Mouse (Mus musculus) ES-E14 (cell line): Measurements from ENCODE around the gene Ccm2. TPM values are rescaled to one million over a fixed set of nuclear protein-coding genes. Genes with fewer than 3 reads are reported as not detected.

Source experiments
- DNase-seq: peaks from one replicate; pipeline ENCODE4 v3.0.0-alpha.2; 2013; ENCODE audit warnings: low read depth, low spot score
- H3K27ac ChIP-seq: 2 replicates; pipeline ENCODE4 v1.5.1; 2012; ENCODE audit warnings: low read depth, mild to moderate bottlenecking, low read length, moderate library complexity, mixed read lengths; ENCODE audit not compliant: poor library complexity, insufficient read depth, severe bottlenecking
- H3K36me3 ChIP-seq: 2 replicates; pipeline ENCODE4 v1.6.1; 2012; ENCODE audit warnings: mild to moderate bottlenecking, low read length, moderate library complexity, mixed read lengths; ENCODE audit not compliant: control insufficient read depth, poor library complexity, insufficient read depth, severe bottlenecking
- H3K4me1 ChIP-seq, 2 experiments: fragments of 150-350 bp in 1 of 2; sonication (generic) in 1 of 2; 2 replicates each; pipeline ENCODE4 v1.6.1; 2012; ENCODE audit warnings: low read length in 2 of 2, mild to moderate bottlenecking in 1 of 2, mixed read lengths in 1 of 2; ENCODE audit not compliant: control insufficient read depth in 2 of 2, insufficient read depth in 2 of 2, poor library complexity in 1 of 2
- H3K4me3 ChIP-seq, 2 experiments: fragments of 150-350 bp in 1 of 2; sonication (generic) in 1 of 2; 2 replicates each; pipeline ENCODE4 v1.5.1; 2012; ENCODE audit warnings: low read length in 2 of 2, low read depth in 1 of 2, mild to moderate bottlenecking in 1 of 2, mixed read lengths in 1 of 2; ENCODE audit not compliant: insufficient read depth in 1 of 2, poor library complexity in 1 of 2, severe bottlenecking in 1 of 2
- H3K9ac ChIP-seq: 2 replicates; pipeline ENCODE4 v1.6.1; 2012; ENCODE audit warnings: low read depth, mild to moderate bottlenecking, low read length, mixed read lengths; ENCODE audit not compliant: poor library complexity, insufficient read depth, severe bottlenecking
- H3K9me3 ChIP-seq: fragments of 150-350 bp; sonication (generic); 2 replicates; pipeline ENCODE4 v1.6.1; 2012; ENCODE audit warnings: low read depth, mild to moderate bottlenecking, low read length; ENCODE audit not compliant: control insufficient read depth, insufficient read depth
- CHD2 ChIP-seq: IDR thresholded peaks from 2 replicates; pipeline ENCODE4 v1.6.1; 2014; ENCODE audit warnings: mild to moderate bottlenecking, low read depth, low read length, inconsistent platforms
- HCFC1 ChIP-seq: IDR thresholded peaks from 2 replicates; pipeline ENCODE4 v1.6.1; 2012; ENCODE audit warnings: low read length, inconsistent platforms, borderline replicate concordance; ENCODE audit not compliant: insufficient read depth
- MAFK ChIP-seq: IDR thresholded peaks from 2 replicates; pipeline ENCODE4 v1.6.1; 2014; ENCODE audit warnings: mild to moderate bottlenecking, low read depth, low read length, inconsistent platforms; ENCODE audit not compliant: insufficient read depth
- ZC3H11A ChIP-seq: IDR thresholded peaks from 2 replicates; pipeline ENCODE4 v1.6.1; 2012; ENCODE audit warnings: low read depth, mild to moderate bottlenecking, inconsistent platforms, low read length, borderline replicate concordance
- ZNF384 ChIP-seq: IDR thresholded peaks from 2 replicates; pipeline ENCODE4 v1.6.1; 2012; ENCODE audit warnings: low read depth, low read length, inconsistent platforms
- in situ Hi-C, 2 experiments: fragments of 600-800 bp; cut with MboI; formaldehyde crosslinking; loops; one replicate each; pipeline ENCODE4 v1.15.1; 2025; ENCODE audit warnings: low sequenced_read_pairs in 2 of 2, inconsistent platforms in 1 of 2; ENCODE audit not compliant: unreplicated experiment in 2 of 2
- total RNA-seq: library from RNA; depleted of rRNA; stranded (reverse); fragments of 300-350 nt; gene quantifications from 2 replicates; pipeline ENCODE4 v1.2.3, GENCODE M21; 2012

Ccm2 gene
- total RNA-seq, 1 experiment, result 36.7 TPM

DNA sequence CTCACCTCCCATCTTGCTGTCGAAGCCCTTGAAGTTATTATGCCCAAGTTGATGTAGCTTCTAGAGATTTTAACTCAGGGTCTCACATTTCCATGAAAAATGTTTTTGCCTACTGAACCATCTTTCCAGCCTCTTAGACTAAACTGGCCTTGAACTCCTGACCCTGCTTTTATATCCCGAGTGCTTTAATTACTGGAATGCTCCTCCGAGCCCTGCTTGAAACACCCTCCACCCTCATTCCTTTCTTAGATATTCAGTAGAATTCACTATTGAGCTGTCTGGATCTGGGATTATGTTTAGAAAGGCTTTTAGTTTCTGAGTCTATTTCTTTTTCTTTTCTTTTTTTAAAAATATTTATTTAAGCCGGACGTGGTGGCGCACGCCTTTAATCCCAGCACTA is 32.7 kb downstream of the Ccm2 start:
- H3K9me3 ChIP-seq, result no peaks in the 10 kb centered on the region
- no peaks in the 10 kb centered on the region for H3K36me3 ChIP-seq
- TF ChIP-seq MAFK (no peak), ZC3H11A (no peak), ZNF384 (no peak), CHD2 (no peak), HCFC1 (no peak)
- DNase-seq, result no peak
- no peak overlapping the region for H3K9ac ChIP-seq
- no peak overlapping the region for H3K4me3 ChIP-seq
- no peak overlapping the region for H3K27ac ChIP-seq
- in situ Hi-C loops, result no loop called here
- H3K4me1 ChIP-seq, result peaks cover 3 to 4% of the 10 kb centered on the region in 2 experiments; a peak in 1 of 4 replicates

DNA sequence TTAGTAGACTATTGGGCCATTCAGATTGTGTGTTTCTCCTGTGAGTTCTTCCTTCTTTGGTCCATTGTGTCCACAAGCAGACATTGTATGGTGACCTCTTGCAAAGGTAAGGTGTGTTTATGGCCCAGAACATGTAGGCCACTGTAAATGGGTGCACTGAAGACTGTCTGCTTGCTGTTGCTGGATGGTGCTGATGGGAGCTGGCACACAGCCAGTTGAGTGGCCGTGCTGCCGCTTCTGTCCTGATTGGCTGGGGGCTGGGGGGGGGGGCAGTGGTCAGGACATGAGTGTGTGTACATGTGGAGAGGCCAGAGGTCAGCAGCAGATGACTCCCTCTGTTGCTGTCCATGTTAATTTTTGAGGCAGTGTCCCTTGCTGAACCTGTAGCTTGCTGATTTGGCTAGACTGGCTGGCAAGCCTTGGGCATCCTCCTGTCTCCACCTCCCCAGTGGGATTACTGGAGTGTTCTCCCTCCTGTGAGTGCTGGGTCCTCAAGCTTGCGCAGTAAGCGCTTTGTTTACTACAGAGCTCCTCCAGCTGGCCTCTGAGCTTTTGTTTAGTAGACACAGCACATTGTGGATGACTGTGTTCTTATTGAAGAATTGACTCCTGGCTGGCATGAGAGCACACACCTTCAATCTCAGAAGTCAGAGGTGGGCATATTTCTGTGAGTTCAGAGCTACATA is 33.5 kb downstream of the Ccm2 start:
- peaks cover 3 to 4% of the 10 kb centered on the region in 2 experiments; a peak in 1 of 4 replicates for H3K4me1 ChIP-seq
- TF ChIP-seq ZNF384 (no peak), CHD2 (no peak), MAFK (no peak), HCFC1 (no peak), ZC3H11A (no peak)
- no peak overlapping the region for H3K4me3 ChIP-seq
- no peak for DNase-seq
- no peak overlapping the region for H3K9ac ChIP-seq
- no peak overlapping the region for H3K27ac ChIP-seq
- H3K36me3 ChIP-seq, result no peaks in the 10 kb centered on the region
- in situ Hi-C loops, result no loop called here
- no peaks in the 10 kb centered on the region for H3K9me3 ChIP-seq

DNA sequence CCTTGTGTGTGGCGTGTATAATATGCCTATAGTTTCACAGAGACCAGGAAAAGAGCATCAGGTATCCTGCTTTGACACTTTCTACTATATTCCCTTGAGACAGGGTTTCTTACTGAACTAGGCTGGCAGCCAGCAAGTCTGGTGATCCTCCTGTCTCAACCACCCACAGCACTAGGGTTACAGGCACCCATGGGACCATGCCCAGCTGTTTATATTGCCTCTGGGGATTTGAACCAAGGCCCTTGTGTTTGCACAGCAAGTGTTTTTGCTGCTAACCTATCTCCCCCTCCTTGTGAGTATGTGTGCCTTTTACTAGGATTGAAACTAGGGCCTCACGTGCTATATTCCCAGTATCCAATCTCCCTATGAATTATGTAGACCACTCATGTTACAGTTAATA is 34.9 kb downstream of the Ccm2 start:
- H3K36me3 ChIP-seq, result no peaks in the 10 kb centered on the region; the same call in 1 of the 2 replicates
- no peaks in the 10 kb centered on the region for H3K9me3 ChIP-seq
- TF ChIP-seq CHD2, result no peak
- no peak for TF ChIP-seq ZC3H11A
- TF ChIP-seq MAFK, result no peak
- no peak for TF ChIP-seq HCFC1
- no peak for TF ChIP-seq ZNF384
- DNase-seq, result no peak
- no peak overlapping the region for H3K27ac ChIP-seq
- in situ Hi-C loops, result no loop called here
- peaks cover 3 to 5% of the 10 kb centered on the region in 2 experiments; a peak in 1 of 4 replicates for H3K4me1 ChIP-seq
- no peak overlapping the region for H3K9ac ChIP-seq
- H3K4me3 ChIP-seq, result no peak overlapping the region

DNA sequence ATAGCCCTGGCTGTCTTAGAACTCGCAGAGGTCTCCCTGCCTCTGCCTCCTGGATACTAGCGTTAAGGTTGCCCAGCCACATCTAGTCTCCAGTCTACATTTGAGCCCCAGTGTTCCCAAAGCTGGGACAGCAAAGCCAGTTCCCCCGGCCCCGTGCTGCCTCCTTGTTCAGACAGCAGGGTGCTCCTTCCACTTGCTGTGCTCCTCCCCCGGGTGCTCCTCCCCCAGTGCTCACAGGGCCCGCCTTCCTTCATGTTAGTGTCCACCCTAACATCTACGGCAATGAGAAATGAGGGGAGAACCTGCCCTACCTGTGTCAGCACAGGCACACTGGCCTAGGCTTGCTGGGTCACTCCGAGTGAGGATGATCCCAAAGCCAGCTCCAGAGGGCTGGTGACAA is 39.1 kb downstream of the Ccm2 start:
- Histone ChIP-seq H3K9me3 (no peaks in the 10 kb centered on the region), H3K9ac (no peak overlapping the region), H3K36me3 (peaks cover 3% of the 10 kb centered on the region; the same call in 1 of the 2 replicates), H3K4me3 (no peak overlapping the region), H3K27ac (no peak overlapping the region), H3K4me1 (0 out of 4 replicates have a peak, but pooled peaks cover under 1 to 4% of the 10 kb centered on the region in 2 experiments)
- in situ Hi-C loops, result no loop called here
- TF ChIP-seq HCFC1, result no peak
- TF ChIP-seq MAFK, result no peak
- TF ChIP-seq ZC3H11A, result no peak
- TF ChIP-seq CHD2, result no peak
- no peak for TF ChIP-seq ZNF384
- no peak for DNase-seq
